Mouse (Mus musculus) C2C12 (cell line): ENCODE measurements around the gene Srsf3.

ENCODE experiments used
- CEBPB ChIP-seq: IDR thresholded peaks from one replicate; pipeline ENCODE4 v1.6.1; 2011; ENCODE audit warnings: low read depth, mild to moderate bottlenecking, control low read depth, moderate library complexity
- CTCF ChIP-seq: IDR thresholded peaks from one replicate; pipeline ENCODE4 v1.5.1; 2011; ENCODE audit not compliant: control insufficient read depth, insufficient read depth, insufficient read length
- FOSL1 ChIP-seq: IDR thresholded peaks from one replicate; pipeline ENCODE4 v1.8.0; 2011; ENCODE audit warnings: mild to moderate bottlenecking, low read length; ENCODE audit not compliant: poor library complexity, insufficient read depth, severe bottlenecking
- MAX ChIP-seq: IDR thresholded peaks from one replicate; pipeline ENCODE4 v1.6.1; 2011; ENCODE audit warnings: mild to moderate bottlenecking, control low read depth
- MYOD1 ChIP-seq: IDR thresholded peaks from one replicate; pipeline ENCODE4 v1.6.1; 2011; ENCODE audit warnings: low read depth; ENCODE audit not compliant: control insufficient read depth, insufficient read length
- MYOG ChIP-seq: IDR thresholded peaks from one replicate; pipeline ENCODE4 v1.6.1; 2011; ENCODE audit not compliant: control insufficient read depth, insufficient read length; ENCODE audit errors: extremely low read depth
- USF1 ChIP-seq: IDR thresholded peaks from one replicate; pipeline ENCODE4 v1.6.1; 2011; ENCODE audit warnings: low read depth, mild to moderate bottlenecking, control low read depth, moderate library complexity

DNA sequence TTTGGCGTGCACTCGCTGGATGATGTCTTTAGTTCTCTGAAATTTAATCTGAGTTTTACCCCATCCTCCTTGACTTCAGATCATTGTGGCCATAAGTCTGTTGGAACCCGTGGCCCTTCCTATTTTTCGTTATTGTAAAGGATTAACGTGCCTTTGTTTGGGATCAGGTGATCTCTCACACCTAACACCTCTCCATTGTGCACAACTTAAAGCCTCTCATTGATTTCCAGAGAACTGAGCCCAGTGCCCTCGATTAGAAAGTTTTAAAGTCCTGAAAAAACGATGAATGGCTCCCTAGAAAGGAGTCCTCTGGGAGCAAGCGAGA, 24.1 kb upstream of the Srsf3 start:
- TF ChIP-seq CTCF (no peak), MYOG (no peak), MAX (no peak), USF1 (no peak), MYOD1 (no peak), FOSL1 (no peak), CEBPB (no peak)
